8 mouse cellular contexts compared by ENCODE assay signal in the genomic region with DNA sequence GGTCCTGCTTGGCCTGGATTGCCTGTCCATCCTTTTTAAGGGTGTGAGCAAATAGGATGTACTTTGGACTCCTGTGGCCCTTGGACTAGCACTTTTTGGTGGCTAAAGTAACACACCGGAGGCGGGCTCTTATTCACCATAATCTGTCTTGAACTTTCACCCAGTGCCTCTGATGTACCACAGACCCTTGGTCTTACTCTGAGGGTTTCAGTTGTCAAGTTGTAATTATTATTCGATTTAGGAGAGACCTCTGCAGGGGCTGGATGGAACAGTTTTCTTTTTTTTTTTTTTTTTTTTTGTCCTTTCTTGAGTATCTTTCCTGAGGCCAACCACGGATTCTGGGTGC. TPM values are rescaled to one million over a fixed set of nuclear protein-coding genes. Genes with fewer than 3 reads are reported as not detected.
DNase-seq lines count a peak whose midpoint lies in the region; ATAC-seq and TF ChIP-seq lines count a peak whose summit lies in the region.

No protein-coding gene starts in this region.

- TF ChIP-seq POLR2A in ES-Bruce4 (IDR thresholded peaks at IDR 0.05; ENCODE audit: insufficient read depth, low read length) = no peak

- H3K27ac ChIP-seq in ES-Bruce4 (ENCODE audit: insufficient read depth, low read length) = no peak overlapping the region; the same call in 1 of the 2 replicates
- H3K27ac ChIP-seq in hindbrain, embryonic 11.5 days (ENCODE audit: low read depth, low read length) = peak overlapping the region; percentile 42; the same call in 1 of the 2 replicates
- H3K27ac ChIP-seq in liver, embryonic 12.5 days = 0 out of 2 replicates have a peak overlapping the region, but pooled peaks have one; percentile 64
- H3K27ac ChIP-seq in stomach, postnatal 0 days (replicated peaks) = peak overlapping the region; percentile 69

- TF ChIP-seq CTCF in ES-Bruce4 (IDR thresholded peaks at IDR 0.05; ENCODE audit: low read depth, low read length) = no peak
- TF ChIP-seq CTCF in stomach, postnatal 0 days (IDR thresholded peaks at IDR 0.05; ENCODE audit: low read depth) = no peak

- WGBS in hindbrain, embryonic 11.5 days = 51% methylated on average over 4 of the region's 4 CpGs
- 16% methylated on average over 4 of the region's 4 CpGs for WGBS in liver, embryonic 12.5 days (ENCODE audit: insufficient replicate concordance)
- WGBS in stomach, postnatal 0 days = 25% methylated on average over 4 of the region's 4 CpGs

- no peaks in the 10 kb centered on the region for H3K9me3 ChIP-seq in erythroblast, embryonic 14.5 days (ENCODE audit: control insufficient read depth, low read length)
- H3K9me3 ChIP-seq in ES-Bruce4 (replicated peaks; ENCODE audit: control insufficient read depth, insufficient read depth, low read length, poor library complexity, severe bottlenecking) = 0 out of 2 replicates have a peak, but pooled peaks cover 4% of the 10 kb centered on the region
- no peaks in the 10 kb centered on the region for H3K9me3 ChIP-seq in hindbrain, embryonic 11.5 days (ENCODE audit: control insufficient read depth, low read length)
- H3K9me3 ChIP-seq in liver, embryonic 12.5 days (replicated peaks) = no peaks in the 10 kb centered on the region
- no peaks in the 10 kb centered on the region for H3K9me3 ChIP-seq in stomach, postnatal 0 days (ENCODE audit: control insufficient read depth, low read length)

- peak overlapping the region; percentile 56 for H3K4me2 ChIP-seq in hindbrain, embryonic 11.5 days (replicated peaks; ENCODE audit: low read depth, low read length)
- peak overlapping the region; percentile 68 for H3K4me2 ChIP-seq in liver, embryonic 12.5 days
- peak overlapping the region; percentile 77 for H3K4me2 ChIP-seq in stomach, postnatal 0 days (replicated peaks; ENCODE audit: low read depth)

- H3K36me3 ChIP-seq in erythroblast, embryonic 14.5 days (ENCODE audit: control insufficient read depth) = peaks cover 6% of the 10 kb centered on the region
- no peaks in the 10 kb centered on the region for H3K36me3 ChIP-seq in ES-Bruce4 (ENCODE audit: control insufficient read depth, insufficient read depth, low read length, poor library complexity, severe bottlenecking)
- no peaks in the 10 kb centered on the region for H3K36me3 ChIP-seq in hindbrain, embryonic 11.5 days (ENCODE audit: control insufficient read depth, insufficient read depth, low read length)
- H3K36me3 ChIP-seq in liver, embryonic 12.5 days = no peaks in the 10 kb centered on the region; the same call in 1 of the 2 replicates
- H3K36me3 ChIP-seq in stomach, postnatal 0 days (ENCODE audit: control insufficient read depth, insufficient read depth, low read length) = no peaks in the 10 kb centered on the region

- H3K4me3 ChIP-seq in erythroblast, embryonic 14.5 days (replicated peaks) = peak overlapping the region; percentile 84
- H3K4me3 ChIP-seq in ES-Bruce4 (ENCODE audit: low read depth, low read length) = peak overlapping the region; percentile 78
- H3K4me3 ChIP-seq in hindbrain, embryonic 11.5 days (ENCODE audit: low read depth, low read length) = peak overlapping the region; percentile 50
- peak overlapping the region; percentile 70 for H3K4me3 ChIP-seq in liver, embryonic 12.5 days
- peak overlapping the region; percentile 79 for H3K4me3 ChIP-seq in stomach, postnatal 0 days (ENCODE audit: low read depth, low read length)

- no peak for DNase-seq in hindbrain, embryonic 11.5 days (ENCODE audit: low spot score)
- DNase-seq in stomach, postnatal 0 days (ENCODE audit: low spot score) = peak; percentile 23
- no peak for DNase-seq in urinary bladder, adult 2 months (ENCODE audit: low spot score)
- no peak for DNase-seq in right cerebral cortex, postnatal 14 days

- H3K27me3 ChIP-seq in erythroblast, embryonic 14.5 days (ENCODE audit: control insufficient read depth) = no peaks in the 10 kb centered on the region
- H3K27me3 ChIP-seq in ES-Bruce4 (ENCODE audit: control insufficient read depth, insufficient read depth, low read length, poor library complexity, severe bottlenecking) = no peaks in the 10 kb centered on the region
- no peaks in the 10 kb centered on the region for H3K27me3 ChIP-seq in hindbrain, embryonic 11.5 days (ENCODE audit: control insufficient read depth, insufficient read depth, low read length)
- no peaks in the 10 kb centered on the region for H3K27me3 ChIP-seq in liver, embryonic 12.5 days (replicated peaks)
- H3K27me3 ChIP-seq in stomach, postnatal 0 days (ENCODE audit: control insufficient read depth, insufficient read depth, low read length) = no peaks in the 10 kb centered on the region

- no peak for TF ChIP-seq EP300 in ES-Bruce4 (IDR thresholded peaks at IDR 0.05; ENCODE audit: insufficient read depth, low read depth, low read length)
- no peak for TF ChIP-seq EP300 in stomach, postnatal 0 days (optimal IDR thresholded peaks at IDR 0.05)

- peaks cover 26% of the 10 kb centered on the region for H3K4me1 ChIP-seq in erythroblast, embryonic 14.5 days (ENCODE audit: control insufficient read depth)
- H3K4me1 ChIP-seq in ES-Bruce4 (ENCODE audit: control insufficient read depth, insufficient read depth, low read length) = peaks cover 4% of the 10 kb centered on the region
- H3K4me1 ChIP-seq in hindbrain, embryonic 11.5 days (replicated peaks; ENCODE audit: control insufficient read depth, insufficient read depth, low read length) = no peaks in the 10 kb centered on the region; the same call in 1 of the 2 replicates
- peaks cover 21% of the 10 kb centered on the region for H3K4me1 ChIP-seq in liver, embryonic 12.5 days
- H3K4me1 ChIP-seq in stomach, postnatal 0 days (replicated peaks; ENCODE audit: control insufficient read depth, insufficient read depth) = no peaks in the 10 kb centered on the region

- peak overlapping the region; percentile 67 for H3K9ac ChIP-seq in ES-Bruce4 (ENCODE audit: low read depth, poor library complexity, severe bottlenecking)
- H3K9ac ChIP-seq in hindbrain, embryonic 11.5 days (ENCODE audit: low read depth, low read length) = peak overlapping the region; percentile 70
- H3K9ac ChIP-seq in liver, embryonic 12.5 days = peak overlapping the region; percentile 74
- H3K9ac ChIP-seq in stomach, postnatal 0 days (ENCODE audit: low read length) = peak overlapping the region; percentile 88

- ATAC-seq in erythroblast, adult 5-6 weeks (replicated peaks; ENCODE audit: low FRiP score, poor library complexity, severe bottlenecking) = no peak; the same call in 1 of the 2 replicates
- peak; percentile 4; the same call in 1 of the 2 replicates for ATAC-seq in hindbrain, embryonic 11.5 days (ENCODE audit: low FRiP score)
- ATAC-seq in liver, embryonic 12.5 days = no peak
- no peak for ATAC-seq in stomach, postnatal 0 days (ENCODE audit: low FRiP score, low TSS enrichment)

RNA-seq across cellular contexts. Expression of a gene that starts 20.2 kb away (rescaled TPM):
- 0.29 and 0.52 TPM in 2 replicates for polyA plus RNA-seq in erythroblast, embryonic 14.5 days (2012)
- 11.3 and 15.8 TPM in 2 replicates for total RNA-seq in erythroblast, adult 5-6 weeks (2015; ENCODE audit: low replicate concordance)
- 12.8 and 16.5 TPM in 2 replicates for total RNA-seq in erythroblast, adult 5-6 weeks (2017; ENCODE audit: low replicate concordance)
- 76.6 and 81.6 TPM in 2 replicates for polyA plus RNA-seq in ES-Bruce4 (2011; ENCODE audit: insufficient read depth, insufficient read length, low read depth, missing spikeins)
- polyA plus RNA-seq in hindbrain, embryonic 11.5 days (2014; fragmentation: Nextera tagmentation; extraction: Ambion mirVana) = 32.5 and 32.7 TPM in 2 replicates
- polyA plus RNA-seq in liver, embryonic 12.5 days (2016; fragmentation: Nextera tagmentation; extraction: Ambion mirVana) = 17.2 and 18.4 TPM in 2 replicates
- polyA plus RNA-seq in stomach, postnatal 0 days (2015; fragmentation: Nextera tagmentation; extraction: Ambion mirVana) = 20.6 and 22.5 TPM in 2 replicates
- polyA plus RNA-seq in urinary bladder, adult 2 months (2012; rRNA removed) = 28.7 and 32.1 TPM in 2 replicates

RNA-seq across cellular contexts. Expression of a gene that starts 32.3 kb away (rescaled TPM):
- polyA plus RNA-seq in erythroblast, embryonic 14.5 days (2012) = 0.02 and 0.09 TPM in 2 replicates
- total RNA-seq in erythroblast, adult 5-6 weeks (2015; ENCODE audit: low replicate concordance) = 3.8 TPM in 1 of 2 replicates, not detected in the other
- not detected in 2 replicates for total RNA-seq in erythroblast, adult 5-6 weeks (2017; ENCODE audit: low replicate concordance)
- polyA plus RNA-seq in ES-Bruce4 (2011; ENCODE audit: insufficient read depth, insufficient read length, low read depth, missing spikeins) = 19.6 and 20.1 TPM in 2 replicates
- 950 and 1,011 TPM in 2 replicates for polyA plus RNA-seq in hindbrain, embryonic 11.5 days (2014; fragmentation: Nextera tagmentation; extraction: Ambion mirVana)
- polyA plus RNA-seq in liver, embryonic 12.5 days (2016; fragmentation: Nextera tagmentation; extraction: Ambion mirVana) = 0.41 and 0.76 TPM in 2 replicates
- 24.4 and 24.7 TPM in 2 replicates for polyA plus RNA-seq in stomach, postnatal 0 days (2015; fragmentation: Nextera tagmentation; extraction: Ambion mirVana)
- polyA plus RNA-seq in urinary bladder, adult 2 months (2012; rRNA removed) = 3.6 and 3.7 TPM in 2 replicates

RNA-seq across cellular contexts. Expression of a gene that starts 34.2 kb away (rescaled TPM):
- polyA plus RNA-seq in erythroblast, embryonic 14.5 days (2012) = 1.6 and 1.7 TPM in 2 replicates
- total RNA-seq in erythroblast, adult 5-6 weeks (2015; ENCODE audit: low replicate concordance) = 6.1 and 10.4 TPM in 2 replicates
- total RNA-seq in erythroblast, adult 5-6 weeks (2017; ENCODE audit: low replicate concordance) = 2.6 and 6.7 TPM in 2 replicates
- 42.0 and 45.3 TPM in 2 replicates for polyA plus RNA-seq in ES-Bruce4 (2011; ENCODE audit: insufficient read depth, insufficient read length, low read depth, missing spikeins)
- 30.7 and 32.3 TPM in 2 replicates for polyA plus RNA-seq in hindbrain, embryonic 11.5 days (2014; fragmentation: Nextera tagmentation; extraction: Ambion mirVana)
- 38.0 and 38.4 TPM in 2 replicates for polyA plus RNA-seq in liver, embryonic 12.5 days (2016; fragmentation: Nextera tagmentation; extraction: Ambion mirVana)
- 28.1 and 28.4 TPM in 2 replicates for polyA plus RNA-seq in stomach, postnatal 0 days (2015; fragmentation: Nextera tagmentation; extraction: Ambion mirVana)
- 22.3 and 23.5 TPM in 2 replicates for polyA plus RNA-seq in urinary bladder, adult 2 months (2012; rRNA removed)

RNA-seq across cellular contexts. Expression of a gene that starts 36.6 kb away (rescaled TPM):
- 0.01 TPM in 1 of 2 replicates, not detected in the other for polyA plus RNA-seq in erythroblast, embryonic 14.5 days (2012)
- total RNA-seq in erythroblast, adult 5-6 weeks (2015; ENCODE audit: low replicate concordance) = not detected in 2 replicates
- not detected in 2 replicates for total RNA-seq in erythroblast, adult 5-6 weeks (2017; ENCODE audit: low replicate concordance)
- polyA plus RNA-seq in ES-Bruce4 (2011; ENCODE audit: insufficient read depth, insufficient read length, low read depth, missing spikeins) = not detected in 2 replicates
- polyA plus RNA-seq in hindbrain, embryonic 11.5 days (2014; fragmentation: Nextera tagmentation; extraction: Ambion mirVana) = 0.11 and 0.49 TPM in 2 replicates
- polyA plus RNA-seq in liver, embryonic 12.5 days (2016; fragmentation: Nextera tagmentation; extraction: Ambion mirVana) = not detected in 2 replicates
- 0.05 TPM in 1 of 2 replicates, not detected in the other for polyA plus RNA-seq in stomach, postnatal 0 days (2015; fragmentation: Nextera tagmentation; extraction: Ambion mirVana)
- not detected in 2 replicates for polyA plus RNA-seq in urinary bladder, adult 2 months (2012; rRNA removed)

Comparison
In these comparisons a context has a peak if more than half of its experiments do, and no peak if none do; other contexts are left out.
1. RNA of a gene that starts 20.2 kb away (polyA plus RNA-seq): 76.6 to 81.6 TPM in ES-Bruce4, 32.5 to 32.7 TPM in hindbrain, embryonic 11.5 days, 28.7 to 32.1 TPM in urinary bladder, adult 2 months, 20.6 to 22.5 TPM in stomach, postnatal 0 days and 17.2 to 18.4 TPM in liver, embryonic 12.5 days; 0.29 to 0.52 TPM in erythroblast, embryonic 14.5 days; every median in the first group is over 10 times any median in the second.
2. RNA of a gene that starts 32.3 kb away (polyA plus RNA-seq): 950 to 1,011 TPM in hindbrain, embryonic 11.5 days; 24.4 to 24.7 TPM in stomach, postnatal 0 days, 19.6 to 20.1 TPM in ES-Bruce4, 3.6 to 3.7 TPM in urinary bladder, adult 2 months, 0.41 to 0.76 TPM in liver, embryonic 12.5 days and 0.02 to 0.09 TPM in erythroblast, embryonic 14.5 days; every median in the first group is over 10 times any median in the second.
3. Peak in every context shown above with its lines, with median percentiles within 50 percentile points of each other: H3K4me3 ChIP-seq, H3K9ac ChIP-seq and H3K4me2 ChIP-seq.